Mouse (Mus musculus) erythroblast, adult 5-6 weeks (primary cell): ENCODE data around the gene Msh5. TPM values are rescaled to one million over a fixed set of nuclear protein-coding genes. Genes with fewer than 3 reads are reported as not detected.
A peak's percentile ranks its signal among the peaks of the same experiment; 100 is the strongest.
"Not testable (repeated sequence)": the region's sequence is repeated elsewhere in the genome, so short reads cannot be mapped to it uniquely, and the experiment has no call there.

Experiments used
- ATAC-seq: replicated peaks from 2 replicates; pipeline ENCODE4 v1.8.0; 2016; ENCODE audit warnings: moderate number of reproducible peaks, mild to moderate bottlenecking, moderate TSS enrichment, inconsistent platforms; ENCODE audit not compliant: poor library complexity, low FRiP score, severe bottlenecking
- total RNA-seq, 2 experiments: library from RNA; stranded (forward) in 1 of 2; stranded (reverse) in 1 of 2; fragments of 150-400 nt in 1 of 2; fragments of 200-764, 138-1000 nt in 1 of 2; gene quantifications; 2 replicates each; pipeline versions ENCODE4 v1.2.3 to v1.2.4; 2015 to 2017; ENCODE audit warnings: low replicate concordance in 2 of 2

Msh5 gene
- total RNA-seq, 2 experiments from 2014 or later = 0.38 to 5.7 TPM

DNA sequence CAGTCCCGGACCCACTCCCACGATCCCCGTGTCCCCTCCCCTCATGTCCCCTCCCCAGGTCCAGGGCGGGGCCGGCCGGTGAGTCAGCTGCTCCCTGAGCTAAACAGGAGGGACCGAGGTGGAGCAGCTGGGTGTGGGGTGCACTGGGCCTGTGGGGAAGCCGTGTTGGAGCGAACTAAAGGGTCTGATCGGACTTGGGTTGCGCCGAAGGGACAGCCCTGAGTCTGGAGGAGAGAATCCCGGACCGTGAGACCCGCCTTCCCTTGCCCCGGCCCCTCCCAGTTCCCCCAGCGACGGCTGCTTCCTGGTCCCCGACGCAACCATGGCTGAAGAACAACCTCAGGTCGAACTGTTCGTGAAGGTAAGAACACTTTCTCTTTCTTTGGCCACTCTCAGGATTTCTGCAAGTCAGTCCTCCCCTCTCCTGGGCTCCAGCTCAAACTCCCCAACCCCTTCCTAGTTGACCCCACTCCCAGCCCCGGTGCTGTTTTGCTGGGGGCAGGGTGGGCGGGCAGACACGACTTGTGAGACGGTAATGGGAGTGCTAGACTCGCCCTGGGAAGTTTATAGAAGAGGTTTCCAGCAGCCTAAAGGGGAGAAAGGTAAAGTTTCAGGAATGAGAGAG, 3.7 kb upstream of the Msh5 start:
- ATAC-seq = peak; percentile 54

DNA sequence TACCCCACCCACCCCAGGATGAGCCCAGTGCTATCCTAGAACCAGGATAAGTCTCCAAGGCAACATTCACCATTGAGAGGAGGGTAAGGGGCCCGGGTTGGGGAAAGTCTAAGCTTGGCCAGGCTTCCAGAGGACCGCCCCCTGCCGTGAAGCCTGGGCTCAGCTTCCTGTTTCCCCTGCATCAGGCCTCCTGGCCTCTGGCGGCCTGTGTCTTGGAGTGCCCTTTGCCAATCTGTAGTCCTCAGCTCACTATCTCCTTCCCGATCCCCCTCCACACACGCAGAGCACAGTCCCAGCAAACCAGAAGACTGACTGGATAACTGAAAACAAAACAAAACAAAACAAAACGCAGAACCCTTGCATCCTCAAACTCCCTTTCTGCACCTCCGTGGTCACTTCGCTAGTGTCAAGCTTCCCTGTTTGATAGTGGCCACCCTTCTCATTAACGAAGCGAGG, 3.0 kb upstream of the Msh5 start, which contains the start of gene Clic1:
Clic1 (plus strand) TSS at position 406 of the 456 bp plus-strand sequence.
- no peak for ATAC-seq

DNA sequence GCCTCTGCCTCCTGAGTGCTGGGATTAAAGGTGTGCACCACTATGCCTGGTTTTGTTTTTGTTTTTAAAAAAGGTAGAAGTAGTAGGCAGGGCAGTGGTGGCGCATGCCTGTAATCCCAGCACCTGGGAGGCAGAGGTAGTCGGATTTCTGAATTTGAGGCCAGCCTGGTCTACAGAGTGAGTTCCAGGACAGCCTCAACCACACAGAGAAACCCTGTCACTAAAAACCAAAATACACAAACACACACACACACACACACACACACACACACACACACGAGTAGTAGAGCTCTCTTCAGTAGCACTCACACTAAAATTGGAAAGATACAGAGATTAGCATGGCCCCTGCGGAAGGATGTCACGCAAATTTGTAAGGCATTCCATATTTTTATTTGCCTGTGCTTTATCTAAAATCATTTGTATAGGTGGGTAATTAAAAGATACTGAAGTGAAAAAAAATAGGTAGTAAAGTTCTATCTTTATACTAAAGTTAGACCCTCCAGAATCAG, 2.4 kb upstream of the Msh5 start:
- ATAC-seq = no peak

DNA sequence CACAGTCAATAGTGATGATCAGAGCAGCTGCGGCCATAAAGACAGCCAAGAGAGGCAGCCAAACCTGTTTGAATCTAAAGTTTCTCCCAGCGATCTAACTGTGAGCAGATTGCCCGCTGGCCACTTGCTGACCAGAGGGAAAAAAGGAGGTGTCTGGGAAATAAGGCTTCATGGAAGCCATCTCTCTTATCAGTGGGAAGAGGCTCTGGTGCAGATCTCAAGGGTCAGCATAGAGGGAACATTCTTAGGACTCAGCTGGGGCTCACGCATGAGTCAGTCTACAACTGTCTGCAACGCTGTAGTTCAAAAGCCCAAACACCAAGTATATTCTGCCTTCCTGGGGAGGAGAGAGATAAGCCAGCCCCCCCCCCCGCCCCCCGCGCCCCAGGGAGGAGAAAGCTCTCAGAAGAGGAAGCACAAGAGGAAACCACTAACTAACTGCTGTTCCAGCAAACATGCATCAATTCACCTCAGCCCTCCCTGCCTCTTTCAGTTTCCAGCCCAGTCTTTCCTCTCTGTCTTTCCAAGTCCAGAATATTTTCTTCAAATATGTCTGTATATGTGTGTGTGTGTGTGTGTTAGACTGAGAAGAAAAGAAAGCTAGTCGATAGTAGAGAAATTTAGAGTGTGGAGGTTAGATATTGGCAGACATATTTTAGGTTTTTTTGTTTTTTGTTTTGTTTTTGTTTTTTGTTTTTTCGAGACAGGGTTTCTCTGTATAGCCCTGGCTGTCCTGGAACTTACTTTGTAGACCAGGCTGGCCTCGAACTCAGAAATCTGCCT, 1.8 kb upstream of the Msh5 start:
- no peak for ATAC-seq

DNA sequence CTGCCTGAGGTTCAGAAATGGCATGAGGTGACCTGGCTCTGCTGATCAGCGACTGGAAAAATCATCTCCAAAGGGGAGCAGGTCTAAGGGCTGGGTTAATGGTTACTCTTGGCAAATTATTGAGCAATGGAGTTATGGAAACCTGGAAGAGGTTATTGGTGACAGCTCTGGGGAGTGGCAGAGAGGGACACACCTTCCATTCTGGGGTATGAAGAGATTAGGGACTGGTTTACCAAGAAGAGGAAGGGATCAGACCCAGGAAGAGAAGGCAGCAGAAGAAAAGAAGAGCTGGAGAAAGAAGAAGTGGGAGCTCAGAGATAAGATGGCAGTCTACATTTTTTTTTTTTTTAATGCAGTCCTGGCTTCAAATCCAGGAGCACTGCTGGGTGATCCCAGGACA, 1.1 kb upstream of the Msh5 start:
- no peak for ATAC-seq

DNA sequence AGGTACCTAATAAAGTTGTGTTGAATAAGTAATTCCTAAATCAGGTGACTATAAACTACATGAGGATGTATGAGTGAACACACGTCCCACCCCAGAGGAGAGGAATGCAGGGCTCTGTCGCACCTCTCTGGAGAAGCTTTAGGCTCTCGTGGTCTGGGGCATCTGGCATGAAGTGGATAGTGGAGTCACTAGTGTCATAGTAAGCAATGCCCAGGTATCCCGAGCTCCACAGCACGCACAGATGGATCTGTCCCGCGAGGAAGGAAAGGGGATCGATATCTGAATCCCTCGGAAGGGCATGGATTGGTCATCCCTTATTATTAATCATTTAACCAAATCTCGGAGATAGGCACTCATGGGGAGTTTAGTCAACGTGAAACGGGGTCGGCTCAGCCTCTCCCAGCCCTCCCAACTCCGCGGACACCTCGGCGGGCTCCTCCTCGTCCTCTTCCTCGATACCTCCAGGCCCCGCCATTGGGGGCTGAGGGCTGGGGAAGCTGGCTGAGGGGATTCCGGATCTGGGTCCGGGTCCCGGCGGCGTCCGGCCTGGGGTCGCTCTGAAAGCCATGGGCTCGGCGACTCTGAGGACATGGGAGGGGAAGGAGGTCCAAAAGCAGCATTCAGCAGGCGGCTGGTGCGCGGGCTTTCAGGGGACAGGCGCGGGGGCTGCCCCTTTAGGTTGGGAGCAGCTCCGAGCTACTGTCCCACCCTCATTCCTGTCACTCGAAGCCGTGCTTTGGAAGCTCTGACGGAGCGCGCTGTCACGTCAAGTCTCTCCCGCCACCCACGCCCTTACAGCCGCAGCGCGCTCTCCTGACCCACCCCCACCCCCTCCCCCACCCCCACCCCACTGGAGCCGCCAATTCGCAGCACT, 501 bp downstream of the Msh5 start:
- peak; percentile 15 for ATAC-seq

DNA sequence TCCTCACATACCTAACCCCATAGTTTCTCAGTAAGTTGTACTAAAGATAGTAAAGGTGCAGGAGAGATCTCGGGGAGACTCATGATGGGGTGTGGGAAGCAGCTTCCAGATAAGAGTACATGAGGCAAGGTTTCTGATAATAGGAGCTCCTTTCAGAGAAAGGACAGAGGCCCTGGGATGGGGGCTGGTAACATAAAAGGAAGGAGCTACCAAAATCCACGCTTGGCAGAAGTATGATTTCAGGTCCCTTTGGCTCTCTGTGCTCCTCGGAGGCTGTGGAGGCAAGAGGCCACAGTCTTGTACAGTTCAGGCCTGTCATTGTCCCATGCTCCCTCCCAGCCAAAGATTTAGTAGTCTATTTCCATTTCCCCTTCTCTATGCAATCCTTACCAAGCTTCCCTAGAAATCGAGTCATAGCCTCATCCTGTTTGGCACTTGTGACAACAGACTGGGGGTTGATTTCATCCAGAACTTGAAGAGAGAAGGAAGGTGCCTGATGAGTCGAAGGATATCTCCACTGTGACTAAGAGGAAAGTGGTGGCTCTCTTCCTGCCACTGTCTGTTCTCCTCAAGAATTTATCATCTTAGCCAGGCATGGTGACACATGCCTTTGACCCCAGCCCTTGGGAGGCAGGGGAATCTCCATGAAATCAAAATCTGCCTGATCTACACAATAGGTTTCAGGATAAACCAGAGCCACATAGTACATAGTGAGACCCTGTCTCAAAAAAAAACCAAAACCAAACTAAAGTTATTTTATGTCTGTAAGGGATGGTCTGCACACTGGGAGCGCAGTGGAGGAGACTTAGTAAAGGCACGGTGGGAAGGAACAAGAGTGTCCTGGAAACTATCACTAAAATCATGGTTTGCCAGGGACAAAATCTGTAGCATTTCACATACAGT, 1.4 kb downstream of the Msh5 start:
- no peak for ATAC-seq

DNA sequence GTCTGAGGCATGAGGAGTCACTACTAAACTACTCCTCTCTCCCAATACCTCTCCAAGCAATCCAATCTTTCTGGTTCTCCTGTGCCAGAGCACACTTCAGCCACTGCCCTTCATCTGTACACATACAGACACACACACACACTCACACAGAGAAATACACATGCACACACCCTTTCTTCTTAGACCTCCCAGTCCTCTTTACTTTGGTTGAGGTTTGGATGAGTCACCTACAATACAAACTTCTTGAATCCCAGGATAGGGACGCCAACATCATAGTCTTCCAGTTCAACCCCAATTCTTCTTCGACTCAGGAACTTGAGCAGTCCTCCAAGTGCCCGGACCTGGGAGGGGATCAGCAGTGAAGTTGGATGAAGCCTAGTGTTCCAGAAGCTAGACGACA, 2.8 kb downstream of the Msh5 start:
- ATAC-seq = no peak

DNA sequence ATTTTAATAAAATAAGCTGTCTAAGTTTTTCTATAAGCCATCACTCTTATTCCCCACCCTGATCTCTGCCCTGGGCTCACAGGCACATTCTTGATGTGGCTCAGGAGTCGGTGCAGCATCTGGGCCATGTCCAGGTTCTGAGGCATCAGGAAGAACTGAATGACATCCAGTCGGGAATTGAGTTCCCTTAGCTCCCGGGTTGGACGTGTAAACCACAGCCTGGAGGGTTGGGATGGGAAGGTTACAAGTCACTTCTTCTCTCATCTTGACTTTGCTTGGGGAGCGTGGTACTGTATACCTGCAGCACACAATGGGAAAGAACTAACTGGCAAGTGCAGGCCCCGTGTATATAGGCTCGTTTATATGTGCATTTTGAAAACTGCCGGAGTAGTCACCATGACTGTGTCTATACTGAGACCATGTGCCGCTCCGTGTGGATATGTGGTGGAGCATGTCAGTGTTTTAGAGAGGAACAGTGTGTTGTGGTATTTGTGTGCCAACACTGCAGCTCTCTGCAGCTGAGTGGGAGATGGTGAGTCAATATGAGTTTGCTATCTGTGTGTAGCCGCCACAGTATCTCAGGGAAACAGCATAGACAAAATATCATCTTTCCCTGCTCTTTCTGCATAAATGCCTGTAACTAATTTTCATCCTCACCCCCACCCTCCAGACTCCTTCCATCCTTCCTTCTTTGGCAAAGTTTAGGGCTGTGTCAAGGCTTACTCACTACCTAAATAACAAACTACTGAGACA, 7.2 kb downstream of the Msh5 start:
- ATAC-seq = no peak

DNA sequence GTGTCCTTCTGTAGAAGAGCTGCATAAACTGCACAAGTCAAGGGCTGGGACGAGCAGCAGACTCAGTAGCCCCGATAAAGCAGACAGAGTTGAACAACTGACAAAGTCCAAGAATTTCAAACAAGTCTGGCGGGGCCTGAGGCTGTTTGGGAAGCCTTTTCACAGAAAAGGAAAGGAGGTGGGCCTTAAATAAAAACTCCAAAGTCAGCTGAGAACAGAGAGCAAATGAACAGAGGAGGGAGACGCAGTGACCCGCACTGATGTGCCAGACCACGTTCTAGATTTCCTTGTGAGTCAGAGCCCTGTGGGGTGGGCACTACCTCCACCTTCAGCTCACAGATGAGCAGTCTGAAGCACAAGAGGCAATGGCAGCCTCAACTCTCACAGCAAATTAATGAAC, 11.6 kb downstream of the Msh5 start:
- ATAC-seq = no peak

DNA sequence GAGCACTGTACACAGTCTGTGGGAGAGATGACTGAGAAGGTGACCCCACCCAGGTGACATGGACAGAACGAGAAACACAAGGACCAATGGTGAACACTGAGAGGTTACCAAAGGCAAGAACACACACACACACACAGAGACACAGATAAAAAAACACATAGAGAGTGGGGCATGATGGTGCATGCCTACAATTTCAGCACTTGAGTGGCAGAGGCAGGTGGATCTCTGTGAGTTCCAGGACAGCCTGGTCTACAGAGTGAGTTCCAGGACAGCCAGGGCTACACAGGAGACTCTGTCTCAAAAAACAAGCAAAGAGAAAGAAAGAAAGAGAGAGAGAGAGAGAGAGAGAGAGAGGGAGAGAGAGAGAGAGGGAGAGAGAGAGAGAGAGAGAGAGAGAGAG, 12.8 kb downstream of the Msh5 start:
- ATAC-seq = not testable (repeated sequence)

DNA sequence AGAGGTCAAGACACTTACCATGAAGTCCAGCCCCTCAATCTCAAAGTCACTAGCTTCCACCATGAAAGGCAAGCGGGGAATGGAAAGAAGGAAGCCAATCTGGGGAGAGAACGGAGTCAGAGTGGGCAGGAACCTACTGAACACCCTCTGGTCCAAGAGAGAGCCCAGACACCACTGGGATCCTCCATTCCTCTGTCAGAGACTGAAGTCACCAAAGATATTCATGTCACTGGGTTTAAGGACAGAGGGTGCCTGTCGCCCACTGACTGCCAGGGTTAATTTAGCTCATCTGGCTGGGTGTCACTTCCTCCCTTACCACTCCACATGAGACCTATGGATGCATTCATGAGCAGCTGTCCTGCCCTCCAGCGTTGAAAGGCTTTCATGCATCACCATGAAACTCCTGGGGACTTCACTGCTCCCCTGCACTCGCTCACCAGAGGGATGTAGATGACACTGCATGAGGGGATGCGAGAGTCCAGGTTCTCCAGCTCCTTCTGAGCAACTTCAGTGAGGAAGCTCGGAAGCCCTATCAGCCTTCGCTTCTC, 14.1 kb downstream of the Msh5 start:
- ATAC-seq = no peak

DNA sequence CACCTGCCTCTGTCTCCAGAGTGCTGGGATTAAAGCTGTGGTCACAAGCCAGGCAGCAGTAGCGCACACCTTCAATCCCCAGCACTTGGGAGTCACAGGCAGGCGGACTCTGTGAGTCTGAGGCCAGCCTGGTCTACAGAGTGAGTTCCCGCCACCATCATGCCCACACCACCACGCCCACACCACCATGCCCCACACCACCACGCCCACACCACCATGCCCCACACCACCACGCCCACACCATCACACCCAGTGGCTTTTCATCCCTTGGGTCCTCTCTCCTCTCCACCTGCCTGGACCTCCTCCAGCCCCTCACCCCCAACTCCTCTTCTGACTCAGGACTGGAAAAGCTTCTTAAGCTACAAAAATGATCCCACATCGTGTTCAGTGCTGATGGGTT, 14.7 kb downstream of the Msh5 start:
- ATAC-seq = peak; percentile 72

DNA sequence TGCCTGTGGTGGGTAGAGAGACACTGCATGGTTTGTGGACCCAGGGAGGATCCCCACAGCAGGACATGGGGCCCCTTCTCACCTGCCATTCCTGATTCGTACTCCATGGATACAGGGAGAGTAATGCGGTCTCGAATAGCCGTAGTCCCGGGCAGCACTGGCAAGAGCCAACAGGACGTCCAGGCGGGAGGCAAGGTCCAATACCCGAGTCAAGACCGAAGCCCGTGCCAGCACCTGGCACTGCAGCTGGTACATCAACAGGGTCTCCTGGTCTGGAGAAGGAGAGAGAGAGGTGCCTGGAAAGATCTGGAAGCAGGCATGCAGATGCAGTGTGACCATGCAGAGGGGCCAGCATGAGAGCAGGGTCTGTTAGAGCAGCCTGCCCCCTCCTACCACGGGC, 15.3 kb downstream of the Msh5 start:
- no peak for ATAC-seq

DNA sequence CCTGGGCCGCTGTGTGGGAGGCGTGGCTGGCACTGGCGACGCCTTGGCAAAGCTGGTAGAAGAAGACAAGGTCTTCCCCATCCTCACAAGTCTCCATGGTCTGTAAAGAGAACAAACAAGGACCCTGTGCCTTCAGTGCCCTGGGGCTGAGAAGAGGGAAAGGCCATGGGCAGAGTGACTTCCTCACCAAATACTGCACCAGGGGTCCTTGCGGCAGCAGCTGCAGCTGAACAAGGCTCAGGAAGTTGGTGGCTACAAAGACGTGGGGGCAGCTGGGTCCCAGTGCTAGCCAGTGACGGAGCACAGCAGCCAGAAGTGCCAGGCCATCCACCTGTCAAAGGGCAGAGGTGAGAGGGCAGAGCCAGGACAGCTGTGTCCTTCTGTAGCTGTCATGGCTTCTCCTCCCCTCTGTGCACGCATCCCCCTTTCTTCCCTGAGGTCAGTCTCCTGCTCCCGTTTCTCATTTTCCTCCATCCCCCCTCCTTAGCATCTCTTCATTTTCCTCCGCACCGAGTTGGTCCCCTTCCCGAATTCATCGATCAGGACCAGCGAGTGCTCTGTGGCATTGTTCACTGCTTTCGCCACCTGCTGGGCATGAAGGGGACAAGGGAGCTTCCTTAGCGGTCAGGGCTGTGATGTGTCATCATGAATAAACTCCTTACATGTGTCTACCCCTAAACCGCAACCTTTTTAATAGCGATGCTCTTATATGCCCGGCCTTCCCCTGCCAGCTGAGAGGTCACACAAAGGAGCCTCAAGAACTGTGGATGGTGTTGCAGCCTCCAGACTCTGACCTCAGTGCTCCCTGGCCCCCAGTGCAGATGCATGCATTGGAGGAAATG, 16.6 kb downstream of the Msh5 start:
- ATAC-seq = peak; percentile 68

DNA sequence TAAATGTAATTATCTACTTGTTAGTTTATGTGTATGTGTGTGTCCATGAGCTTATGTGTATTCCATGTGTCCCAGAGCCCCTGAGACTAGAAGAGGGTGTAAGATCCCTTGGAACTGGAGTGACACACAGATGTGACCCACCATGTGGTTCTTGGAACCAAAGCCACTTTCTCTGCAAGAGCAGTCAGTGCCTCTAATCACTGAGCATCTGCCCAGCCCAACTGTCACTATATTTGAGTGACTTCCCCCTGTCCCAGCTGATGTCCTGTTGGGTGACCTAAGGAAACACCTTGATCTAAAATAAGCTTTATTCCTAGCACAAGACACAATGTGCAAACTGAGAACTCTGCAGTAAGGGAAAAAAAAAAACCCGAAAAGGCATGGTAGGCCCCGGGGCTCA, 18.2 kb downstream of the Msh5 start:
- ATAC-seq = no peak

DNA sequence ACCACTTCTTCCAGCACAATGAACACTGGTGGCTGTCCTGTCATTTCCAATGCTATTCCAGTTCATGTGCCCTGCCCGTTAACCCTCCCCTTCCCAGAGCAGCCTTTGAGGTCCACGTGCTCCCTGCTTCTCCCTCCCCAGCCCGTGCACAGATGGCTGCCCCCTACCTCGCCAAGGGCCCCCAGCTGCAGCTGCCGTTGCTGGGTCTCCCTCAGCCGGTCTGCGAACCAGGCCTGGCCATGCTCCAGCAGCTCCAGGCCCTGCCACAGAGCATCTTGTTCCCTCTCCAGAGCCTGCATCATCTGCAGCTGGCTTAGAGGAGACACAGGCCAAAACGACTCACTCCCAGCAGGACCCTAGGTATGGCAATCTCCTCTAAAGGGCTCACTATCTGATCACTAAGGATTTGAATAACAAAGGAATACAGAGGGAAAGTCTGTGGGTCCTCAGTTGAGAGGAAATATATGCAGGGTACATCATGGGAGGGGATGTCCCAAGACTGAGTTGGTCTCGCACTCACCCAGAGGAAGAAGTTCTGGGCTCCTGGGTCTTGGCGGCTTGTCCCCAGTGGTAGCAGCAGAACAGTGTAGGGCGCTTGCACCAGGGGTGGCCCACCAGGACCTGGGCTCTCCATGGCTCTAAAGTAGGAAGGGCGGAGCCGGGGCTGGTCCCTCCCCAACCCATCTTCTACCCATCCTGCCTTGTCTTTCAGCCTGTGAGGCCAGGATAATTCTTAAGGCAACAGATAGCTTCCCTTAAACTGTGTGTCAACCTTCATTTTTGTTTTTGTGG, 19.1 kb downstream of the Msh5 start, which contains the start of gene Sapcd1:
Sapcd1 (minus strand) TSS at position 740 of the 792 bp plus-strand sequence.
- ATAC-seq = no peak
